Mouse (Mus musculus): ENCODE measurements at regions not wholly inside any gene's neighbourhood (a gene's known extent, or its start where the extent isn't known, plus 50 kb on each side); places are given as distances from the start of the nearest gene placed in this dataset.

DNA sequence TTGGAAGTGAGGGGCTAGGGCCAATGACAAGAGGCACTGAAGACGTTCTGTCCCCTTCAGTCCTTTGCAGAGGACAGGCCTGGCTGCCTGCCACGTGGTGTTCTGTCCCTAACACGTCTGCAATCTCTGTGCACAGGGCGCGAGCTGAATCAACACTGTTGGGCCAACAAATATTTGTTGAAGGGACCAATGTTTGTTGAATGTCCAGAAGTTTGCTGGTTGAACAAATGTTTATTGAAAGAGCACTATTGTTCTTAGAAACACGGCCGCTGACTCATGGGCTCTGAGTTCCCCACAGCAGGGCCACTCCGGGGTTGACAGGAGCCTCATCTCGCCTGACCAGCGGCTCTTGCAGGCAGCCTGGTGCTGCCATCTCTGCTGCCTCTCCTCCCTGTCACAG is 73.1 kb upstream of the Zbtb40 start:
- H3K27me3 ChIP-seq (ENCODE audit: insufficient read depth, poor library complexity, severe bottlenecking) = peaks cover 28% of the 10 kb centered on the region
- 55% methylated on average over 10 of the region's 10 CpGs for WGBS
- no peaks in the 10 kb centered on the region for H3K36me3 ChIP-seq
- no peak overlapping the region for H3K4me3 ChIP-seq
- H3K4me1 ChIP-seq (replicated peaks) = peaks cover 22% of the 10 kb centered on the region
- H3K27ac ChIP-seq = no peak overlapping the region
- H3K9me3 ChIP-seq = no peaks in the 10 kb centered on the region
- DNase-seq (ENCODE audit: low spot score) = no peak

DNA sequence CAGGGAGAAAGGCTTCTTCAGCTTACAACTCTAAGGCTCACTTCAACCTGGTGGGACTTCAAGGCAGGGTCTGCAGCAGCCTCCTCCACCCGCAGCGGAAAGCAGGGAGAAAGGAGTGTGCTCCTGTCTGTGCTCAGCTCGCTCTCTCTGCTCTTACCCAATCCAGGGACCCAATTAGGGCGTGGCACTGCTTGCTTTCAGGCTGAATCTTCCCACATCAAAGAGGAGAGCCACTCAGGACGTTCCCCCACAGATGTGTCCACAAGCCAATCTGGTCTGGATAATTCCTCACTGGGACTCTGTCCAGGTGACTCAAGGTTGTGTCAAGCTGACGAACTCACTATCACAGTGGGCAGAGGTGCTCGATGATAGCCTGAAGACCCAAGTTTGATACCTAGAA is 72.0 kb upstream of the Zbtb40 start:
- peaks cover 19% of the 10 kb centered on the region for H3K4me1 ChIP-seq (replicated peaks)
- H3K4me3 ChIP-seq = no peak overlapping the region
- no peaks in the 10 kb centered on the region for H3K9me3 ChIP-seq
- no peaks in the 10 kb centered on the region for H3K36me3 ChIP-seq
- no peak overlapping the region for H3K27ac ChIP-seq
- DNase-seq (ENCODE audit: low spot score) = no peak
- peaks cover 29% of the 10 kb centered on the region for H3K27me3 ChIP-seq (ENCODE audit: insufficient read depth, poor library complexity, severe bottlenecking)
- 68% methylated on average over 7 of the region's 7 CpGs for WGBS

DNA sequence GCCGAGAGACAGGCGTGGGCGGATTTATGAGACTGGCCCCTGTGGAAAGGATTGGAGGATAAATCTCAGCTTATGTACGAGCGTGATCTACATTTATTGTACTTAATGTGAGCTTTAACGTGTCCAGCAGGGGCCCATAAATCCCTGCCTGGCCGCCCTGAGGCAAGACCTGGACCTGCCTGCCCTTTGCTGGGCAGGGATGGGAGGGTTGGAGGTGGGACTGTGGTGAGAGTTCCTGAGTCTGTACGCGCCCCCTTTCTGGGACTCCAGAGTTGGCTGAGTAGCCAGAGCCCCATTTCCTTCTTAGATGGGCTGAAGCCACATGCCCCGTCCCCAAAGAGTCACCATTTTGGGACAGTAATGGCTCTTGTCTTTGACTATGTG is 69.7 kb upstream of the Zbtb40 start:
- Histone ChIP-seq H3K4me3 (peak overlapping the region; percentile 53), H3K27me3 (ENCODE audit: insufficient read depth, poor library complexity, severe bottlenecking) (peaks cover 29% of the 10 kb centered on the region), H3K36me3 (no peaks in the 10 kb centered on the region), H3K9me3 (no peaks in the 10 kb centered on the region), H3K27ac (peak overlapping the region; percentile 60), H3K4me1 (replicated peaks) (peaks cover 19% of the 10 kb centered on the region)
- no peak for DNase-seq (ENCODE audit: low spot score)
- WGBS = 17% methylated on average over 10 of the region's 10 CpGs

DNA sequence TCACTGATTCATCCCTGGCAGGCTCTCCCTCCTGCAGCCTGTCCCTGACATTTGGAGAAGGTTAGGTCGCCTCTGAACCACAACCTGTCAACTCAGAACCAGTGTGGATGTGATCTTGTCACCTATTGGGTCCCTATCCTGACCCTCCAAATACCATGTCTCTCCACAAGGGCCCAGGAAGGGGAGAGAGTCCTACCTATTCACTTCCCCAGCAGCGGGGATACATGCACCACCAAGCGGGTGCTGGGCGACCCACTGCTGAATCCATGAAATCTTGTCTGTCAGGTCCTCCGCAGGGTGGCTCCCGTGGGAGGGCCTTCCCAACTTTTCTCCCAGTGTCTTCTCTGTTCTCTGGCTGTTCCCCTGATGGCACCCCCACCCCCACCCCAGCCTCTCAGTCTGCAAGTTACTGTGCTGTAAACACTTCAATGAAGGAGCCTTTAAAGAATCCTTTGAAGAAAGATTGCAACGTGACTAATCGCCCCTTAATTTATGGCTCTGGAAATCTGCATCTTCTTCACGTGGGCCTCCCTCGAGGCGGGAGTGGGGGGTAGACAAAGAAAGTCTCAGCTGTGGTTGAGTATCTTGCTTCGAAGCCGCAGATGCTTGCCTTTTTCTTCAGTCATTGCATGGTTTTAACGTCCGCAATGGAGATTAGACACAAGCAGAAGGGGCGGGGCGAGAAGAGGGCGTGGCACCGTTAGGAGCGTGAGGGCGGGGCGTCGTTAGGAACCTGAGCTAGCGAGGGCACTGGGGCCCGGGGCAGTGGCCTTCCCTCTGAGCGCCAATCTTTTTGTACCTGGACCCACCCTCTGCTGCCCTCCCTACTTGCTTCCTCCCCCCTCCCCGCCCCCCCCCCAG is 69.1 kb upstream of the Zbtb40 start:
- Histone ChIP-seq H3K36me3 (no peaks in the 10 kb centered on the region), H3K27ac (peak overlapping the region; percentile 60), H3K4me1 (replicated peaks) (peaks cover 19% of the 10 kb centered on the region), H3K4me3 (peak overlapping the region; percentile 53), H3K9me3 (no peaks in the 10 kb centered on the region), H3K27me3 (ENCODE audit: insufficient read depth, poor library complexity, severe bottlenecking) (peaks cover 29% of the 10 kb centered on the region)
- DNase-seq (ENCODE audit: low spot score) = peak; percentile 82
- 2% methylated on average over 27 of the region's 27 CpGs for WGBS

DNA sequence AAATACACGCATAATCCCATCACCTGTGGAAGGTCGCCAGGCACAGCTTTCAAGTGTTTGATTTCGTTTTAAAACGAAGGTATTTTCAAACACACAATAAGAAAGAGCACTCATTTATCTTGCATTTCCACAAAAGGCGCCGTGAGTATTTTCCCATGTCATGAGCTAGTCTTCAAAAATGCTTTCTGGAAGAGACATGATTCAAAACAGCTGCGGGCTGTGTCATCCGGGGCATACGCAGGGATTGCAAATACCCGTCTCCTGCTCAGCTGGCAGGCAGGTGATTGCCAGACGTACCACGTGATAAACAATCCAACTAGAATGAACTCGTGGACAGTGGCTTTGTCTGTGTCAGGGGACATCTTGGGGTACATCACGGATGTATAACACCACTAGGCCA is 66.5 kb upstream of the Zbtb40 start:
- DNase-seq (ENCODE audit: low spot score) = no peak
- no peak overlapping the region for H3K4me3 ChIP-seq
- H3K27ac ChIP-seq = no peak overlapping the region
- H3K36me3 ChIP-seq = no peaks in the 10 kb centered on the region
- H3K4me1 ChIP-seq (replicated peaks) = peaks cover 15% of the 10 kb centered on the region
- peaks cover 29% of the 10 kb centered on the region for H3K27me3 ChIP-seq (ENCODE audit: insufficient read depth, poor library complexity, severe bottlenecking)
- no peaks in the 10 kb centered on the region for H3K9me3 ChIP-seq
- WGBS = 88% methylated on average over 14 of the region's 14 CpGs

DNA sequence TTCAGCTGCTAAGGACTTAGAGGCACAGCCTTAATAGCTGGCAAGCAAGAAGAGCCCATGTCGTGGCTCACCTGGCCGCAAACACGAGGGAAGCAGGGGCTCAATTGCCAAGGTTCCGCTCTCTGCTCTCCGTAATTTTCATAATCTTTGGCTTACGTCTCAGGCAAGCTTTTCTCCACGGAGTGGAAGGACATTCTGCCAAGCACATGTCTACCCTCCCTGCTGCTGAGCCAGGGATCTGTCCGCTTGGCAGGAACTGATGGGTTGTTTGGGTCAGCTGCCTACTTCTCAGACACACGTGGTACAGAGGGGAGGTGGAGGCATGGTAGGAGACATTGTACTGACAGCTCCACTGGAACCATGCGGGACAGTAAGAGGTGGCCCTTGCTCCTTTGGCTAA is 61.7 kb upstream of the Zbtb40 start:
- Histone ChIP-seq H3K9me3 (no peaks in the 10 kb centered on the region), H3K4me3 (no peak overlapping the region), H3K36me3 (no peaks in the 10 kb centered on the region), H3K4me1 (replicated peaks) (no peaks in the 10 kb centered on the region), H3K27me3 (ENCODE audit: insufficient read depth, poor library complexity, severe bottlenecking) (no peaks in the 10 kb centered on the region; the same call in 1 of the 2 replicates), H3K27ac (no peak overlapping the region)
- no peak for DNase-seq (ENCODE audit: low spot score)
- WGBS = 81% methylated on average over 10 of the region's 10 CpGs

DNA sequence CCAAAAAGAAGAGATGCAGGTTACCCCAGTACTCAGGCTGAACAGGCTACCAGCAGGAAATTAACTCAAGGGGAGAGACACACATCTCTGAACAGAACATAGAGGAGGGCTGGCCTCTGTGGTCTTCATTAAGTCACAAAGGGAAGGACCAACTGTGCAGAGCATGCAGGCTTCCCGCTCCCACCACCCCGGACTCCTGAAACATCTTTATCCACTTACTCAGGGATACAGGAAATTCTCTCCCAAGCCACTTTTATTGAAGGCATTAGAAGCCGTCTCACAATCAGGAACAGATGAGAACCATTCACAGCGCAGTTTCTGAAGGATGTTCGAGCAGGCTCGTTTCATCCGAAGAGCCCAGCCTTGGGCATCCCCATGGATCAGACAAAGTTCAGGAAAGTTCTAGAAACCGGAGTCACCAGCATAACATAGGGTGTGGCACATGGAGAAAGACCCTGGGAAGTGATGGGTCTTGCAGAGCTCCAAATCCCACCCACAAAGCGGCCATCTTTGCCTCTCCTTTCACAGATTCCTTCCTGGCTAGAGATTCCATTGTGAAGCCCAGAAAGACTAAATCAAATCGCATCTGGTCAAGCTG is 55.9 kb upstream of the Zbtb40 start:
- H3K36me3 ChIP-seq = no peaks in the 10 kb centered on the region
- 0 out of 2 replicates have a peak, but pooled peaks cover 6% of the 10 kb centered on the region for H3K4me1 ChIP-seq (replicated peaks)
- DNase-seq (ENCODE audit: low spot score) = no peak
- 84% methylated on average over 10 of the region's 10 CpGs for WGBS
- H3K4me3 ChIP-seq = no peak overlapping the region
- no peaks in the 10 kb centered on the region for H3K9me3 ChIP-seq
- no peaks in the 10 kb centered on the region for H3K27me3 ChIP-seq (ENCODE audit: insufficient read depth, poor library complexity, severe bottlenecking)
- H3K27ac ChIP-seq = no peak overlapping the region

DNA sequence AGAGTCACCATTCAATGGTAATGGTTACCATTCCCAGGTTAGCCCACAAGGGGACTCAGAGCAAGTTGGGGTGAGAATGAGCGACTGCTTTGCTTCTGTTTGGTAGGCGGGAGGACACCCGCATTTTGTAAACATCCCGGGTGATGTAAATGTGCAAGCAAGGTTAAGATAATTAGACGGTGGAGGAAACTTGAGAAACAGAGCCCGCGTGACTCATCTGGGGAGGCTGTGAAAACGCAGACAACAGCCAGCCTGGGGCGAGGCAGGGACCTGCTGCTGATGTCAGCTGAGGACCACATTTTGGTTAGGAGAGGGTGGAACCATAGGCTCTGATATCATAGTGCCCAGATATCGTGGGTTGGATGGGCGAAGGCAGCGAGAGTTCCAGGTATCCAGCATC is 52.6 kb upstream of the Zbtb40 start:
- no peak overlapping the region for H3K27ac ChIP-seq
- H3K36me3 ChIP-seq = no peaks in the 10 kb centered on the region
- peaks cover 16% of the 10 kb centered on the region for H3K4me1 ChIP-seq (replicated peaks)
- H3K27me3 ChIP-seq (ENCODE audit: insufficient read depth, poor library complexity, severe bottlenecking) = no peaks in the 10 kb centered on the region
- no peak overlapping the region for H3K4me3 ChIP-seq
- no peaks in the 10 kb centered on the region for H3K9me3 ChIP-seq
- 90% methylated on average over 12 of the region's 12 CpGs for WGBS
- no peak for DNase-seq (ENCODE audit: low spot score)

DNA sequence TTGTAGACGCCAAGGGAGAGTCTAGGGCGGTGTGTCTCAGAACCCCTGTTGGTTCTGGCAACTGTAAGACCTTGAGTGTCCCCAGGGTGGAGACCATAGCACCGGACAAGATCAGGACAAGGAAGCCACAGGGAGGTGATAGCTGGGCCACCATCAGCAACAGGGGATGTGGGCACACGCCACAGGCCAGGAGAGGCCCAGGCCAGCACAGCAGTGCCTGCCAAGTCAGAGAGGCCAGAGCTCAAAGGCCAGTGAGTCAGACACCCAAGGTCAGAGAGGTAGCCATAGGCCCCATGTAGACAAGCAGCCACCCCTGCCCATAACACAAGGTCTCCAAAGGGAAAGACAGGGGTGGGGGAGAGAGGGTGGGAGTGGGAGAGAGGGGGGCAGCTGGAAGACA is 52.2 kb upstream of the Zbtb40 start:
- peaks cover 16% of the 10 kb centered on the region for H3K4me1 ChIP-seq (replicated peaks)
- no peaks in the 10 kb centered on the region for H3K9me3 ChIP-seq
- no peaks in the 10 kb centered on the region for H3K36me3 ChIP-seq
- no peaks in the 10 kb centered on the region for H3K27me3 ChIP-seq (ENCODE audit: insufficient read depth, poor library complexity, severe bottlenecking)
- 94% methylated on average over 4 of the region's 4 CpGs for WGBS
- no peak overlapping the region for H3K27ac ChIP-seq
- no peak for DNase-seq (ENCODE audit: low spot score)
- no peak overlapping the region for H3K4me3 ChIP-seq

Data from hindbrain, embryonic 10.5 days (tissue).